Mouse (Mus musculus) layer of hippocampus, adult 18-20 months (tissue): Measurements from ENCODE around the gene Clrn3. TPM values are rescaled to one million over a fixed set of nuclear protein-coding genes. Genes with fewer than 3 reads are reported as not detected.

Experiments used
- DNase-seq, 2 experiments: peaks; one replicate each; pipeline ENCODE4 v3.0.0; 2022; ENCODE audit warnings: low spot score in 2 of 2
- microRNA-seq, 2 experiments: library from miRNA; unstranded; fragments of <30 nt; microRNA quantifications; one replicate each; pipeline ENCODE4 v1.2.0; 2021
- total RNA-seq, 2 experiments: library from RNA; stranded (reverse); gene quantifications; 2 replicates each; pipeline ENCODE4 v1.2.3; 2021

Gene Clrn3
- total RNA-seq, 2 experiments from 2014 or later, result not detected

DNA sequence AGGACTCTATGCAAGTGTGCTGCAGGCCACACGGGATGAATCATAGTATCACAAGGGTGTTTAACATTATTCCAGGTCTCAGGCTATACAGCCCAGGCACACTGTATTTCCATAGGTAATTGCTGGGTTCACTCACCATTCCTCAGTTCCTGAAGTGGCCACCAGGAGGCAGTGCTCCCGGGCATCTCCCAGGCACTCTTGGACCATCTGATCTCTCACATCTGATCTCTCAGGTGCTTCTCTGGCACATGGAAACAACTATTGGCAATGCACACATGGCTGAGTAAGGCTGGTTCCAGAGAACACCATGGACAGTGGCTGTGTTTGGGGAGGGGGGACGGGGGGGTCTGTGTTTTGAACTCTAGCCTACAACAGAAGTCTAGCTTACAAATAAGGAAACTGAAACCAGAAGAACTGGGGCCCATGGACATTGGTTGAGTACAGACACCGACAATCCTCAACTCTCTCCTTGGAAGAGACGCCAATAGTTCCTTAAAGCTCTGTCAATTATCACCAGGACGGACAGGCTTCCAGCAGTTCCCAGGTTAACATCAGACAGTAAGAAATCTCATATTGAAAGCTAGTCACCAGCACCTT, 40.1 kb downstream of the Clrn3 start:
- no peak for DNase-seq

DNA sequence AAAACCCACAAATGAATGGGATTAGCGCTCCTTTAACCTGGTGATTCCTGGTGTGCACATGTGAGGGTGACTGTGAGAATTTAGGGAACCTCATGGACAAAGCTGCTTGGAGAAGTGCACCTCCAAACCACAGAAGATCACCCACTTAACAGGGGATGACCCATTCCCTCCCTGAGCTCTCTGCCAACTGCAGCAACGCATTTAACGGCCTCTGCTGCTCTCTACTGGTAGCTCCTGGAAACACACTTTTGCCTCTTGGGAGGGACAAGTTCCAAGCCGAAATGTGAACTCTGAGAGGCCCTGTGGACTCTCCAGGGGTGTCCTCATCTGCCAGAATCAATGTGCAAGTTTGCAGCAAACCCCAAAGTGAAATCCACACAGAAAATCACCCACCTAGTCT, 41.0 kb downstream of the Clrn3 start:
- peak; percentile 35 to 76 for DNase-seq

DNA sequence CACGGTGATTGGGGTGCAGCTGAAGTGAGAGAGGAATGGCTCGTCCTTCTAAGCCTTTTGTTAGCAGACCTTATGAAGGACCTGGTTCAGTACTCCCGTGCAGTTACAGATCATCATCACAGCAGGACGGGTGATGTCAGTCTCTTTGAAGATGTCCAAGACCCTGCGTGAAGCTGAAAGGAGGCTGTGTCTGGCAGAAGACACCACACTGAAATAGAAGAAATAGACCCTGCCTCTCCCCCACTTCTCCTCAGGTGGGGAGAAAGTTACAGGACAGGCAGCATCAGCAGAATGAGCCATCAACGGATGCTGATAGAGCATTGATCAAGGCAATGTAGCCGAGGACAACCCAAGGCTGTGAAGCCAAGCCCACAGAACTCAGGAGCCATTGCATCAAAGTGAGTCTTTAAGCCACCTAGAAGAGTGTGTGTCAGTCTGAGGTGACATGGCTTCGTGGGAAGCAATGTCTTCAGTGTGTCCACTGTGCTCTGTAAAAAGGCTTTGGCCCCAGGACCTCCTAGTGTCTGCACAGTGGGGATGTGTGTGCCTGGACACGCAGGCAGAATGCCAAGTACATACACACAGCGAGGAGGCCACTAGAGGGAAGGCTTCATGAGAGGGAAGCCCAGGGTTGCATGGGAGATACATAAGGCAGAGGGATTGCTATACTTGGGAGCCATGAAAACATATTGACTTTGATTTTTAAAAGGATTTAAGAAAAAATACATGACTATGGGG, 41.6 kb downstream of the Clrn3 start:
- no peak for DNase-seq

DNA sequence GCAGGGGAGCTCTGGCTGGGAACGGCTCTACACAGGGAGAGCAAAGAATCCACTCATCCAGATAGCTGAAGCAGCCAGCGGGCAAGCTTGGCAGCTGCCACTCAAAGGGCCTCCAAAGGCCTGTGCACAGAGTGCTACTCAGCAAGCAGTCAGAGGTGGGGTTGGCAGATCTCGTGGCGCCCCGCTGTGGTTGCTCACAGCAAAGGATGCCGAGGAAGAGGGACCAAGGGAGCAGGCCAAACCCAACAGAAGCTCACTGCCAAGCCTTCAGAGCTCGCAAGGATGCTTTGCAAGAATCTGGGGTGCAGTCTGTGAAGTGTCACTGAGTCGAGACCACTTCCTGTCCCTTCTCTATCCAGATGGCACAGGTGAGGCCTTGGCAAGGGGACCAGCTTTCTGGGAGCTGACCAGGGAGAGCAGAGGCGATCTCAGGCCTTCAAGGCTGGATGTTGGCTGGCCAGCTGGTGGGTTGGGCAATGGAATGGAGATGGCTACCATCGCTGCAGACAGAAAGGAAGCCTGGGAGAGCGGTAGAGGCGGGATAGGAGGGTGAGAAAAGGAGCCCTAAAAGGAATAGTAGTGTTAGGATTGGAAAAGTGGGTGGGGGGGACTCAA, 42.6 kb downstream of the Clrn3 start:
- DNase-seq, result peak; percentile 64 to 84

DNA sequence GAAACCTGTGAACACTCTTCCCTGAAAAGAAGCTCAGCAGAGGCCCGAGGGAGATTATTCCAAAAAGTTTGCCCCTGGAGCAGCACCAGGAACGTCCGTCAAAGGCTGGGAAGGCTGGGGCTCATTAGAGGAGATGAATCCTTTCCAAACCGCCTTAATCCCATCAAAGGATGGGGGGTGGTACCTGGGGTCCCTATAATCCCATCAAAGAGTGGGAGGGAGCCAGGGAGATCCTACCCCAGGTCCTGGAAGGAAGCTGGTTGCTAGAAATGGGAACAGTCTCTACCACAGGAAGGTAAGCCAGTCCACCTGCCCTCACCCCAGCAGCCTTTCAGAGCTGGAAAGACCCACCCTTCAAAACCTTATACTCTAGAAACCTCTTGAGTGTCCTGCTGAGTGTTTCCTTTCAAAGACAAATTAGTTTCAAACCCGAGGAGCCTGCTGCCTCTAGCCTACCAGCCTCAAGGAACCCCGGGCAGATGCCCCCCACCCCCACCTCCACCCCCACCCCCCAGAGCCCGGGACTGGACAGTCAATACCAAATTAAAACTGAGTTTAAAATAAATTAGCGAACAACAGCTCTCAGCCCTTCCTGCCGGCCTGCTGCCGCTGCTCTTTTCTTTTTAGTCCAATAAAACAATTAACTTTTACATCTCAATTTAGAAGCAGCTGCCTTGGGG, 43.2 kb downstream of the Clrn3 start:
- no peak for DNase-seq

DNA sequence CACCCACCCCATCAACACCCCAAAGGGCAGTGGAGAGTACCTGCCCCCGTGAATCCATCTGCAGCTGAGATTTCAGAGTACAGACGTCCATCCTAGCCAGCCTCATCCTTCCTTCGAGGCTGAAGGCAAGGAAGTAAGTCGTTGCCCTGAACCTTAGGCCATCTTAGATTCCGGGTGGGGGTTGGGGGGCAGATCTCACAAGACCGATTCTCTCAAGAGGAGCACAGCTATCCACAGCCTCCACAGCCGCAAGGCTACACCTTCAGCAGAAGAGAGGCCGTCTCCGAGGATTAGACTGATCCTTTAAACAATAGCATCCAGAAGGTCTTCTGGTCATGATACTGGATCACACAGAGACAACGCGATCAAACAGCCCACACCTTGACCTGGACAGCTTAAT, 44.1 kb downstream of the Clrn3 start:
- no peak for DNase-seq

- DNase-seq, result no peak
Measured at GRCm38 (mm10) chr7:135483751-135484150, 44.7 kb downstream of the Clrn3 start.

- no peak for DNase-seq
Measured at GRCm38 (mm10) chr7:135481150-135481549, 47.3 kb downstream of the Clrn3 start.

DNA sequence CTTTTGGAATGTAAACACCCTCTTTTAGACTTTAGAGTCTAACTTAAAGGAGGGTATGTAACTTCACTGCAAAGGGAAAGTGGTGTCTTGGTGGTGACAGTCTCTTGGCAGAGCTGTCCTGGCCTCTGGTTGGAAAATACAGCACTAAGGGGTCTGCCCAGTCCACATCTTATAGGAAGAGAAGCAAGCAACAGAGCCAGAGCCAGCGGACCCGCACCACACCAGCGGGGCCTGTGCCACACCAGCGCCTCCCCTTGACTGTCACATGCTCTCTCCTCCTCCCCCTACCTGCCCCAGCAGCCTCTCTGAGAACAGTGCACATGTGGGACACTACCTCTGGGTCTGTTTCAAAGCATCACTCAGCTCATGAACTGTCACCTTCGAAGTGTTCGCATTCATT, 48.5 kb downstream of the Clrn3 start:
- no peak for DNase-seq

GRCm38 (mm10) chr7:135479322-135479880, 49.1 kb downstream of the Clrn3 start:
- no peak for DNase-seq

- DNase-seq, result no peak
Measured at GRCm38 (mm10) chr7:135477256-135477655, 51.2 kb downstream of the Clrn3 start.

- DNase-seq, result no peak
Measured at GRCm38 (mm10) chr7:135475981-135476380, 52.5 kb downstream of the Clrn3 start.

DNA sequence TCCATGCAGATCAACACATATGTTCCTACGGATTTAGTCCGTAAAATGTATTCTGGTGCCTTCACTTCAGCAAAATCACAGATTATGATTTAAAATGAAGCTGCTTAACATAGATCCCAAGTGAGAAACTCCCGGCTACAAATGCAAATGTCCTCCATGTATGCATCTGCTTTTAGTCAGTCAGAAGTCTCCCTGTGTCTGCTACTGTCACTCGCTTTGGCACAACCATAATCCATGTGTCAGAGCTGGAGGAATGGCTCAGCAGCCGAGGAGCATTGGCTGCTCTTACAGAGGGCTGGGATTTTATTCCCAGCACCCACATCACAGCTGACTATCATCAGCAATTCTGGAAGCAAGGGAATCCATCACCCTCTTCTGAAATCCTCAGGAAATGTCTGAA, 58.1 kb downstream of the Clrn3 start:
- peak in 1 of 2 experiments; percentile 34 for DNase-seq

DNA sequence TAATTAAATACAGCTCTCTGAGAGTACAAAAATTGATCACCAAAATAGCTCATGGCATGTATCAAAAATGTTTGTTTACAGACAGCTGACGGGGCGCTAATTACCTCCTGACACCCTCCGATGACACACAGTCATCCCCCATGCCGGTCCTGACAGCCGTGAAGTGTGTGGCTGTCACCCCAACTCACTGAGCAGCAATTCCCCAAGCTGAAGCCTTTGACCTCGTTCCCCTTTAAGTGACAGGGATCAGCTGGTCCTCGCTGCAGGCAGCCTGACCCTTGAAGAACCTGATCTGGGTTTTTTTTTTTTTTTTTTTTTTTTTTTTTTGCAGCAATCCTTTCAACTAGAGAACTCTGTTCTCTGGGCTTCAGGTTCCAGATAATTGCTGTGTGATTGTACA, 59.8 kb downstream of the Clrn3 start:
- no peak for DNase-seq

DNA sequence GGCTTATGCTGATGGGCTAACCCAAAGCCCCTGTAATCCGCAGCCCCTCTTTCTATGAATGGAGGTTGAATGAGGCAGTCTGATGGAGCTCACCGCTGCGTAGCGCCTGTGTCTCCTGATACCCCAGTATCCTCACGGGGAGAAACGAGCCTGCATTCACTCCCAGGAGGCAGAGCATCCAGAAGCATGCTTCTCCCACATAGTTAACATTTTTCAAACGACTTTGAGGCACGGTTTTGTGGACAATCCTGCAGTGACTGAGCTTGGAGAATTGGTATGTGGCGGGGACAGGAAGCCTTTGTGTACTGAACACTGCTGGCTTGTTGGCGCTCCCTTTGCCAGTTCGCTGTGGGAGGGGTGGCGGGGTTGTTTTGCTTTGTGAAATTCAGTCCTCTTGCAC, 63.2 kb downstream of the Clrn3 start:
- peak in 1 of 2 experiments; percentile 65 for DNase-seq

DNA sequence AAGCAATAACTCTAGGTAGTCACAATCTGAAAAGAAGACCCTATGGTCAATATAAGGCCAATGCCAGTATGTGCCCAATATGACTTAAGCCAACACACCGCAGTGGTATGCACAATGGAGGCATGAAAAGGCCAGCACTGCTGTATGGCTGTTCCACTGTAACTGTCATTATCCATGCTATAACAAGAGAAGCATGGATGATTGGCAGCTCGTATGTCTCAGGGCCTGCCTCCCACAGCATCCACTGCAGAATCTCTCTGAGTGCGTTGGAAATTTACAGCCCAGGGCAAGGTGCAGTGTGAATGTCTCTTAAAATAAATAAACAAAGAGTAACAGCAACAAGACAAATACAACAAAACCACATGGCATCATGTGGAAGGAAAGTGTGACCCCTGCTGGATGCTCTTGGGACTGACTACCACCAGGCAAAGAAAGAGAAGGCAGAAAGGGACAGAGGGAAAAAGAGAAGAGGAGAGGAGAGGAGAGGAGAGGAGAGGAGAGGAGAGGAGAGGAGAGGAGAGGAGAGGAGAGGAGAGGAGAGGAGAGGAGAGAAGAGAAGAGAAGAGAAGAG, 63.7 kb downstream of the Clrn3 start:
- peak in 1 of 2 experiments; percentile 80 for DNase-seq

Small RNAs within 50 kb of the gene (microRNA-seq; reads per million reads assigned to microRNA genes)
- gene Mir1962, result 0 reads per million in 2 experiments

Other genes starting within 250 kb of the Clrn3 start
- not detected for gene Foxi2, start 118.3 kb downstream of the Clrn3 start, total RNA-seq
- gene Ptpre, start 8.8 kb upstream of the Clrn3 start, total RNA-seq, result 10 to 100 TPM; 47.1 to 49.3 TPM
- under 1 TPM; 0.20 to 0.23 TPM for gene Mki67, start 187.7 kb upstream of the Clrn3 start, total RNA-seq